Mouse (Mus musculus) neural tube, embryonic 11.5 days (tissue): ENCODE measurements at regions not wholly inside any gene's neighbourhood (a gene's known extent, or its start where the extent isn't known, plus 50 kb on each side); places are given as distances from the start of the nearest gene placed in this dataset.

Experiments
- ATAC-seq: fragments of 200-750 bp; cut with Nextera tagmentation; 2 replicates; pipeline ENCODE4 v1.8.0; 2017; ENCODE audit warnings: moderate number of reproducible peaks, mild to moderate bottlenecking, moderate TSS enrichment, moderate library complexity; ENCODE audit not compliant: insufficient read depth, low FRiP score, low TSS enrichment
- DNase-seq: peaks from one replicate; pipeline ENCODE4 v3.0.0-alpha.2; 2015; ENCODE audit warnings: low spot score
- H3K27ac ChIP-seq: fragments of 300-500 bp; sonication (generic); 2 replicates; pipeline ENCODE4 v1.5.1; 2014; ENCODE audit warnings: low read depth, mild to moderate bottlenecking, low read length
- H3K27me3 ChIP-seq: fragments of 300-500 bp; sonication (generic); 2 replicates; pipeline ENCODE4 v1.6.1; 2014; ENCODE audit warnings: mild to moderate bottlenecking, low read length, mixed read lengths; ENCODE audit not compliant: control insufficient read depth, insufficient read depth
- H3K36me3 ChIP-seq: fragments of 300-500 bp; sonication (generic); 2 replicates; pipeline ENCODE4 v1.6.1; 2014; ENCODE audit warnings: mild to moderate bottlenecking, low read length, moderate library complexity, mixed read lengths; ENCODE audit not compliant: control insufficient read depth, insufficient read depth
- H3K4me1 ChIP-seq: fragments of 300-500 bp; sonication (generic); 2 replicates; pipeline ENCODE4 v1.6.1; 2014; ENCODE audit warnings: low read length, mixed read lengths; ENCODE audit not compliant: control insufficient read depth, insufficient read depth
- H3K4me2 ChIP-seq: fragments of 300-500 bp; sonication (generic); 2 replicates; pipeline ENCODE4 v1.6.1; 2014; ENCODE audit warnings: low read depth, mild to moderate bottlenecking, moderate library complexity
- H3K4me3 ChIP-seq: fragments of 300-500 bp; sonication (generic); 2 replicates; pipeline ENCODE4 v1.5.1; 2014; ENCODE audit warnings: low read depth, low read length
- H3K9ac ChIP-seq: fragments of 300-500 bp; sonication (generic); 2 replicates; pipeline ENCODE4 v1.6.1; 2014; ENCODE audit warnings: mild to moderate bottlenecking, low read length
- H3K9me3 ChIP-seq: fragments of 300-500 bp; sonication (generic); 2 replicates; pipeline ENCODE4 v1.6.1; 2016; ENCODE audit warnings: low read length; ENCODE audit not compliant: control insufficient read depth
- WGBS: fragments of 180-500 bp; shearing (Covaris S2); extraction: QIAGEN DNeasy Blood & Tissue Kit; methylation state at CpG from one replicate; pipeline ENCODE4 v1.1.7; 2014; 5-methylcytosine and 5-hydroxymethylcytosine counted together

DNA sequence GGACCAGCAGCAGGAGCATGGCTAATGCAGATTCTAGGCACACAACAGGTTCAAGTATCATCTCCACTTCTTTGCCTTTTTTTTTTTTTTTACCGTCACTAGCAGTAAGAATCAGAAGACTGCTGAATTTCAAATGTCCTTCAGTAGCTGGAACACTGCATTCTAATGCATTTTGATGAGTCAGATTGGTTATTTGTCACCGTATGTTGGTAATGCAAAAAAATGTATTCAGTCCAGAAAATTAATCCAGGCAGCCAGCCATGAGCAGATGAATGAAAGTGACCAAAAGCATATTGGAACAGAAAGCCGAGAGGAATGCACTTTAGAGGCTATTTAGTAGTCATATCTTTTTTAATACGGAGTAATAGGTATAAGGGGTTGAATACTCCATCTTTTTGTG, 322.4 kb upstream of the Pard3b start:
- no peaks in the 10 kb centered on the region for H3K9me3 ChIP-seq
- peaks cover 3% of the 10 kb centered on the region; the same call in 1 of the 2 replicates for H3K4me1 ChIP-seq
- H3K36me3 ChIP-seq: no peaks in the 10 kb centered on the region
- no peak overlapping the region for H3K4me3 ChIP-seq
- no peak overlapping the region for H3K4me2 ChIP-seq
- WGBS: 92% methylated on average over 4 of the region's 4 CpGs
- H3K9ac ChIP-seq: no peak overlapping the region
- DNase-seq (no peak), ATAC-seq (no peak)
- no peak overlapping the region for H3K27ac ChIP-seq
- no peaks in the 10 kb centered on the region for H3K27me3 ChIP-seq

DNA sequence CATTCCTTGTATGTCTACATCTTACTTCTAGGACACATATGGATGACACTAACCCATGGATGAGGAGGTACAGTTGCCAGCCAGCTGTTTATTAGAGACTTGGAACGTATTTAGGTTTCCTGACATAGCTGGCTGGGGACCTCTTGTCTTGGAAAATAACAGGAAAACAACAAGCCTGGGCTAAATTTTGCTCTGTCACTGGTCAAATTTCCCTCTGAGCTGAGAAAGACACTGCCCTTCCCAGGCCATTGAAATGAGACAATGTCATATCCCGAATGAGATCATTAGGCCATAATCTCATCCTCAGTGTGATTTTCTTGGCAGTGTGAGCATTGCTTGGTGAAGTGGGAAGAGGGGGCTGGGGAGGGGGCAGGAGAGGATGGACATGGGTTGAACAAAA, 321.9 kb upstream of the Pard3b start:
- Histone ChIP-seq H3K27ac (no peak overlapping the region), H3K4me1 (peaks cover 3% of the 10 kb centered on the region; the same call in 1 of the 2 replicates), H3K27me3 (no peaks in the 10 kb centered on the region), H3K4me2 (no peak overlapping the region), H3K4me3 (no peak overlapping the region), H3K9me3 (no peaks in the 10 kb centered on the region), H3K9ac (no peak overlapping the region), H3K36me3 (no peaks in the 10 kb centered on the region)
- DNase-seq (no peak), ATAC-seq (no peak)
- WGBS: 83% methylated on average over 2 of the region's 2 CpGs

DNA sequence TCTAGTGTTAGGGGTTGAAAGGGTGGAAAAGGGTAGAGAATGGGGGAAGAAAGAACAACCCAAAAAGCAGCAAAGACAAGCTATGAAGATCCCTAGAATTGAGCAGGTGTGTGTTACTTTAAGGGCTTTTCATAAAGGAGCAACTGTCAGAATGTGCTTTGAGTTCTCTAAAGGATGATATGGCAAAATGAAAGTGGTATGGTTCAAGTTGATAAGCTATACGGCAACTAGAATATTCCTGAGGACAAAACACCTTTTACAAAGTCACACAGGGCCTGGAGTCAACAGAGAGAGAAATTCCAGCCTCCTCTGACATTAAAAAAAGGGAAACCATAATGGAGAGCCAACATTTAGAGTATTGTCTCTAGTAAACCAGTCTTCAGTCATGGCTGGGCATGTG, 320.6 kb upstream of the Pard3b start:
- H3K4me3 ChIP-seq: no peak overlapping the region
- no peak overlapping the region for H3K9ac ChIP-seq
- H3K4me1 ChIP-seq: peaks cover 3% of the 10 kb centered on the region; the same call in 1 of the 2 replicates
- no peak overlapping the region for H3K4me2 ChIP-seq
- WGBS: 78% methylated on average over 1 of the region's 1 CpGs
- H3K27ac ChIP-seq: no peak overlapping the region
- no peaks in the 10 kb centered on the region for H3K27me3 ChIP-seq
- no peaks in the 10 kb centered on the region for H3K36me3 ChIP-seq
- H3K9me3 ChIP-seq: no peaks in the 10 kb centered on the region
- ATAC-seq: no peak
- DNase-seq: no peak

DNA sequence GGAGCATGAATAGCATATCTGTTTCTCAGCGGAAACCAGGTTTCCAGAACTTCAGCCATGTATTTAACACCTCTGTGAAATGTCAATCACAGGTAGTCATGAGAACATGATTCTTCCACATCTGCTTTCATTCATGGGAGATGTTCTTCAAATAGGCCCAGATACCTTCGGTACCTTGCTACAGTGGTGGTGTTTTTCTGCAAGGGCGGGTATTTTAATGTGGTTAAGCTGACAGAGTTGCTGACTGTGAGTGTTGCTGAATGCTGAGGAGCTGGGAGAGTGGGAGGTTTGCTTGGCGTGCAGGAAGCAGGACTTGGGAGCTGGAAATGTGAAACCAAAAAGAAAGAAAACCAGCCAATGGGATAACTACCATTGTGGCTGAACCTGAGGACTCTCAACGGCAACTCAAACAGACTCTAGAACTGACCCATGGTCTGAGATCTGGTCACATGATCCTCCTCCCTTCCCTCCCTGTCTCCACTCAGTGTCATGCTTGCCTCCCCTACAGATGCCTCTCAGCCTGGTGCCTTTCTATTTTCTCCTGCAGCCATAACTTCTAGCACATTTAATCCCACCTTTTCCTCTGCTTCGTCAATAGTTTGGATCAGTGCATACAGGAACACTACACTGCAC, 317.0 kb upstream of the Pard3b start:
- Histone ChIP-seq H3K9me3 (no peaks in the 10 kb centered on the region), H3K27me3 (no peaks in the 10 kb centered on the region), H3K4me3 (no peak overlapping the region), H3K36me3 (no peaks in the 10 kb centered on the region), H3K4me2 (no peak overlapping the region), H3K4me1 (peaks cover 3% of the 10 kb centered on the region; the same call in 1 of the 2 replicates), H3K27ac (no peak overlapping the region), H3K9ac (no peak overlapping the region)
- ATAC-seq (no peak), DNase-seq (no peak)
- 77% methylated on average over 6 of the region's 6 CpGs for WGBS

DNA sequence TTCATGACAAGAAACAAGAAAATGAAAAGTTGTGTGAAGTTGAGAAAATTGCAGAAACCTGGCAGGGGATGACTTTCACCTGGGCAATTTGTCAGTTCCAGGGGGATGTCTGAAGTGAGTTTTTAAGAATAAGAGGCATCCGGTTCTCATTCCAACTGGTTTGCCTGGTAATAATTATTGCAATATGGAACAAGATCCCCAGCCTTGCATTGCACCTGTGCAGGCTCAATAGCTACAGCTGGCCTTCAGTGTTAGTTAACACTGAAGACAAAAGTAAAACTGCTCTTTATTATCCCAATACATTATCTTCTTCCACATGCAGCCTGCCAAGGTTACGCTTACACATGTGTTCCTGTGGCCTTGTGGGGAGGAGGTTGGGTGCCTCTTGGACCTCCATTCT, 307.2 kb upstream of the Pard3b start:
- Histone ChIP-seq H3K27me3 (no peaks in the 10 kb centered on the region), H3K4me2 (no peak overlapping the region), H3K36me3 (no peaks in the 10 kb centered on the region), H3K4me1 (no peaks in the 10 kb centered on the region), H3K9ac (no peak overlapping the region), H3K9me3 (no peaks in the 10 kb centered on the region), H3K27ac (no peak overlapping the region), H3K4me3 (no peak overlapping the region)
- WGBS: 76% methylated on average over 2 of the region's 2 CpGs
- ATAC-seq (no peak), DNase-seq (no peak)

GRCm38 (mm10) chr1:61331906-61332305, 306.7 kb upstream of the Pard3b start:
- no peak overlapping the region for H3K9ac ChIP-seq
- DNase-seq (no peak), ATAC-seq (no peak)
- H3K27me3 ChIP-seq: no peaks in the 10 kb centered on the region
- H3K27ac ChIP-seq: no peak overlapping the region
- no peaks in the 10 kb centered on the region for H3K9me3 ChIP-seq
- no peaks in the 10 kb centered on the region for H3K4me1 ChIP-seq
- no peak overlapping the region for H3K4me3 ChIP-seq
- H3K4me2 ChIP-seq: no peak overlapping the region
- no peaks in the 10 kb centered on the region for H3K36me3 ChIP-seq
- WGBS: 79% methylated on average over 3 of the region's 3 CpGs

GRCm38 (mm10) chr1:61336367-61336766, 302.3 kb upstream of the Pard3b start:
- no peaks in the 10 kb centered on the region for H3K9me3 ChIP-seq
- H3K36me3 ChIP-seq: no peaks in the 10 kb centered on the region
- H3K27me3 ChIP-seq: no peaks in the 10 kb centered on the region
- no peak overlapping the region for H3K9ac ChIP-seq
- H3K4me2 ChIP-seq: no peak overlapping the region
- DNase-seq (no peak), ATAC-seq (no peak)
- no peaks in the 10 kb centered on the region for H3K4me1 ChIP-seq
- no peak overlapping the region for H3K27ac ChIP-seq
- no peak overlapping the region for H3K4me3 ChIP-seq
- WGBS: 89% methylated on average over 2 of the region's 2 CpGs

GRCm38 (mm10) chr1:61352921-61353320, 285.7 kb upstream of the Pard3b start:
- no peak overlapping the region for H3K4me3 ChIP-seq
- DNase-seq (no peak), ATAC-seq (no peak)
- H3K27ac ChIP-seq: no peak overlapping the region
- no peak overlapping the region for H3K4me2 ChIP-seq
- no peaks in the 10 kb centered on the region for H3K36me3 ChIP-seq
- H3K4me1 ChIP-seq: no peaks in the 10 kb centered on the region
- 77% methylated on average over 1 of the region's 1 CpGs for WGBS
- no peaks in the 10 kb centered on the region for H3K27me3 ChIP-seq
- no peak overlapping the region for H3K9ac ChIP-seq
- no peaks in the 10 kb centered on the region for H3K9me3 ChIP-seq

DNA sequence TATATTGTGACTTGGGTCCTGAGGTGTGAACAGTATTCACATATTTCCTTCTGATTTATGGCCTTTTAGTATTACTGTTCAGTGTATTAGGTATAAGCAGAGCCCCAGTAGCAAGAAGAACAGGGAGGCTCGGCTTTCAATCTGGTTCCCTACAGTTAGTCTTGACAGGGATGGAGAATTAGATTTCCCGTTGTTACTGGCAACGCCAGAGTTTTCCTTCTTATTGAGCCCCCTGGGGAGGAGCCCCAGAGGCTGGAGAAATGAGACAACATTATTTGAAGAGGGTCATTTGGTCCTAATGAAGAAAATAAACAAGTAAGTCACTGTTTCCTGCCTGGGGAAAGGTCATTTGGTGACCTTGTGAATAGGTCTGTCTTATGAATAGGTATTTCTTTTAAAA, 285.1 kb upstream of the Pard3b start:
- 8% methylated on average over 3 of the region's 3 CpGs for WGBS
- Histone ChIP-seq H3K4me3 (no peak overlapping the region), H3K27ac (no peak overlapping the region), H3K9ac (no peak overlapping the region), H3K9me3 (no peaks in the 10 kb centered on the region), H3K27me3 (no peaks in the 10 kb centered on the region), H3K4me2 (no peak overlapping the region), H3K4me1 (no peaks in the 10 kb centered on the region), H3K36me3 (no peaks in the 10 kb centered on the region)
- no peak for DNase-seq
- no peak for ATAC-seq
